Mouse (Mus musculus) hindbrain, embryonic 11.5 days (tissue): ENCODE measurements at regions not wholly inside any gene's neighbourhood (a gene's known extent, or its start where the extent isn't known, plus 50 kb on each side); places are given as distances from the start of the nearest gene placed in this dataset.
A peak's percentile ranks its signal among the peaks of the same experiment; 100 is the strongest.

Experiments
- ATAC-seq: fragments of 200-750 bp; cut with Nextera tagmentation; 2 replicates; pipeline ENCODE4 v1.8.0; 2017; ENCODE audit warnings: mild to moderate bottlenecking, moderate TSS enrichment, moderate library complexity; ENCODE audit not compliant: low FRiP score
- DNase-seq: peaks from one replicate; pipeline ENCODE4 v3.0.0-alpha.2; 2015; ENCODE audit warnings: low spot score
- H3K27ac ChIP-seq: fragments of 300-500 bp; sonication (generic); 2 replicates; pipeline ENCODE4 v1.5.1; 2014; ENCODE audit warnings: mild to moderate bottlenecking, low read depth, low read length
- H3K27me3 ChIP-seq: fragments of 300-500 bp; sonication (generic); 2 replicates; pipeline ENCODE4 v1.6.1; 2014; ENCODE audit warnings: mild to moderate bottlenecking, low read length, moderate library complexity, mixed read lengths; ENCODE audit not compliant: control insufficient read depth, insufficient read depth
- H3K36me3 ChIP-seq: fragments of 300-500 bp; sonication (generic); 2 replicates; pipeline ENCODE4 v1.6.1; 2014; ENCODE audit warnings: mild to moderate bottlenecking, low read length, moderate library complexity, mixed read lengths; ENCODE audit not compliant: control insufficient read depth, insufficient read depth
- H3K4me1 ChIP-seq: fragments of 300-500 bp; sonication (generic); replicated peaks from 2 replicates; pipeline ENCODE4 v1.6.1; 2014; ENCODE audit warnings: low read length, mixed read lengths; ENCODE audit not compliant: control insufficient read depth, insufficient read depth
- H3K4me2 ChIP-seq: fragments of 300-500 bp; sonication (generic); replicated peaks from 2 replicates; pipeline ENCODE4 v1.6.1; 2014; ENCODE audit warnings: mild to moderate bottlenecking, low read depth, low read length
- H3K4me3 ChIP-seq: fragments of 300-500 bp; sonication (generic); 2 replicates; pipeline ENCODE4 v1.5.1; 2014; ENCODE audit warnings: low read depth, low read length
- H3K9ac ChIP-seq: fragments of 300-500 bp; sonication (generic); 2 replicates; pipeline ENCODE4 v1.6.1; 2014; ENCODE audit warnings: low read depth, low read length
- H3K9me3 ChIP-seq: fragments of 300-500 bp; sonication (generic); 2 replicates; pipeline ENCODE4 v1.6.1; 2016; ENCODE audit warnings: low read length; ENCODE audit not compliant: control insufficient read depth
- WGBS: fragments of 180-500 bp; shearing (Covaris S2); extraction: QIAGEN DNeasy Blood & Tissue Kit; methylation state at CpG from one replicate; pipeline ENCODE4 v1.1.7; 2014; 5-methylcytosine and 5-hydroxymethylcytosine counted together

GRCm38 (mm10) chr5:41370356-41370755, 337.6 kb downstream of the Rab28 start:
- Histone ChIP-seq H3K27ac (no peak overlapping the region), H3K4me2 (no peak overlapping the region), H3K4me1 (no peaks in the 10 kb centered on the region), H3K27me3 (no peaks in the 10 kb centered on the region), H3K36me3 (no peaks in the 10 kb centered on the region), H3K9me3 (no peaks in the 10 kb centered on the region), H3K9ac (no peak overlapping the region), H3K4me3 (no peak overlapping the region)
- 59% methylated on average over 4 of the region's 4 CpGs for WGBS
- ATAC-seq: no peak
- peak; percentile 23 for DNase-seq

GRCm38 (mm10) chr5:41369907-41370306, 338.1 kb downstream of the Rab28 start:
- no peak overlapping the region for H3K9ac ChIP-seq
- no peaks in the 10 kb centered on the region for H3K36me3 ChIP-seq
- H3K4me2 ChIP-seq: no peak overlapping the region
- no peak overlapping the region for H3K4me3 ChIP-seq
- ATAC-seq (no peak), DNase-seq (peak; percentile 9)
- no peaks in the 10 kb centered on the region for H3K4me1 ChIP-seq
- no peaks in the 10 kb centered on the region for H3K9me3 ChIP-seq
- H3K27me3 ChIP-seq: no peaks in the 10 kb centered on the region
- no peak overlapping the region for H3K27ac ChIP-seq
- 61% methylated on average over 3 of the region's 3 CpGs for WGBS

GRCm38 (mm10) chr5:41365883-41366282, 342.1 kb downstream of the Rab28 start:
- no peaks in the 10 kb centered on the region for H3K36me3 ChIP-seq
- no peak overlapping the region for H3K4me2 ChIP-seq
- H3K4me3 ChIP-seq: no peak overlapping the region
- H3K9ac ChIP-seq: no peak overlapping the region
- 75% methylated on average over 4 of the region's 4 CpGs for WGBS
- no peak overlapping the region for H3K27ac ChIP-seq
- DNase-seq (no peak), ATAC-seq (no peak)
- H3K27me3 ChIP-seq: no peaks in the 10 kb centered on the region
- no peaks in the 10 kb centered on the region for H3K9me3 ChIP-seq
- no peaks in the 10 kb centered on the region for H3K4me1 ChIP-seq

GRCm38 (mm10) chr5:41348410-41348821, 359.5 kb downstream of the Rab28 start:
- no peak overlapping the region for H3K27ac ChIP-seq
- H3K36me3 ChIP-seq: no peaks in the 10 kb centered on the region
- DNase-seq: no peak
- H3K9ac ChIP-seq: no peak overlapping the region
- no peaks in the 10 kb centered on the region for H3K9me3 ChIP-seq
- 77% methylated on average over 2 of the region's 2 CpGs for WGBS
- H3K27me3 ChIP-seq: no peaks in the 10 kb centered on the region
- H3K4me2 ChIP-seq: no peak overlapping the region
- H3K4me1 ChIP-seq: no peaks in the 10 kb centered on the region
- ATAC-seq: no peak
- H3K4me3 ChIP-seq: no peak overlapping the region

GRCm38 (mm10) chr5:41347416-41347815, 360.5 kb downstream of the Rab28 start:
- no peak for ATAC-seq

GRCm38 (mm10) chr5:41340581-41340980, 367.4 kb downstream of the Rab28 start:
- Histone ChIP-seq H3K4me3 (no peak overlapping the region), H3K27me3 (no peaks in the 10 kb centered on the region), H3K9me3 (no peaks in the 10 kb centered on the region), H3K4me1 (no peaks in the 10 kb centered on the region), H3K36me3 (no peaks in the 10 kb centered on the region), H3K4me2 (no peak overlapping the region), H3K27ac (no peak overlapping the region), H3K9ac (no peak overlapping the region)
- no peak for ATAC-seq
- DNase-seq: no peak
- WGBS: 97% methylated on average over 1 of the region's 1 CpGs

More at GRCm38 (mm10) chr5:41347416-41347815, 360.5 kb downstream of the Rab28 start:
- H3K4me3 ChIP-seq: no peak overlapping the region
- no peak overlapping the region for H3K27ac ChIP-seq
- H3K4me1 ChIP-seq: no peaks in the 10 kb centered on the region
- no peaks in the 10 kb centered on the region for H3K36me3 ChIP-seq
- H3K4me2 ChIP-seq: no peak overlapping the region
- no peak overlapping the region for H3K9ac ChIP-seq
- WGBS: 73% methylated on average over 3 of the region's 3 CpGs
- DNase-seq: no peak
- no peaks in the 10 kb centered on the region for H3K27me3 ChIP-seq
- no peaks in the 10 kb centered on the region for H3K9me3 ChIP-seq

GRCm38 (mm10) chr5:41296440-41296839, 411.5 kb downstream of the Rab28 start:
- DNase-seq (no peak), ATAC-seq (no peak)
- 91% methylated on average over 1 of the region's 1 CpGs for WGBS
- Histone ChIP-seq H3K9me3 (no peaks in the 10 kb centered on the region), H3K27me3 (no peaks in the 10 kb centered on the region), H3K4me3 (no peak overlapping the region), H3K36me3 (no peaks in the 10 kb centered on the region), H3K27ac (no peak overlapping the region), H3K9ac (no peak overlapping the region), H3K4me1 (no peaks in the 10 kb centered on the region), H3K4me2 (no peak overlapping the region)

GRCm38 (mm10) chr5:41266731-41267130, 441.2 kb downstream of the Rab28 start:
- H3K4me3 ChIP-seq: no peak overlapping the region
- H3K27me3 ChIP-seq: no peaks in the 10 kb centered on the region
- DNase-seq (no peak), ATAC-seq (no peak)
- H3K36me3 ChIP-seq: no peaks in the 10 kb centered on the region
- H3K9ac ChIP-seq: no peak overlapping the region
- H3K27ac ChIP-seq: no peak overlapping the region
- H3K4me2 ChIP-seq: no peak overlapping the region
- H3K9me3 ChIP-seq: no peaks in the 10 kb centered on the region
- no peaks in the 10 kb centered on the region for H3K4me1 ChIP-seq

GRCm38 (mm10) chr5:41266317-41266716, 441.6 kb downstream of the Rab28 start:
- no peak for DNase-seq

More at GRCm38 (mm10) chr5:41266317-41266716, 441.6 kb downstream of the Rab28 start:
- Histone ChIP-seq H3K9me3 (no peaks in the 10 kb centered on the region), H3K4me3 (no peak overlapping the region), H3K4me1 (no peaks in the 10 kb centered on the region), H3K36me3 (no peaks in the 10 kb centered on the region), H3K27ac (no peak overlapping the region), H3K9ac (no peak overlapping the region), H3K4me2 (no peak overlapping the region), H3K27me3 (no peaks in the 10 kb centered on the region)
- 76% methylated on average over 2 of the region's 2 CpGs for WGBS
- no peak for ATAC-seq
